Mouse (Mus musculus): Measurements from ENCODE around the gene Uqcrc1.

Gene Uqcrc1

GRCm38 (mm10) chr9:108985710-108986109 lies 49.3 kb downstream of the Uqcrc1 start, which contains the start of gene Ucn2:
Ucn2 (plus strand) TSS chr9:108986010.
- DNase-seq (ENCODE audit: low read depth, low spot score), result no peak

GRCm38 (mm10) chr9:108987704-108988350 lies 51.4 kb downstream of the Uqcrc1 start:
- DNase-seq (ENCODE audit: low read depth, low spot score), result no peak

- DNase-seq (ENCODE audit: low read depth, low spot score), result no peak
Measured at GRCm38 (mm10) chr9:108989802-108990461, 53.5 kb downstream of the Uqcrc1 start.

GRCm38 (mm10) chr9:108990462-108990820 lies 54.0 kb downstream of the Uqcrc1 start:
- DNase-seq (ENCODE audit: low read depth, low spot score), result no peak

- peak; percentile 98 for DNase-seq (ENCODE audit: low read depth, low spot score)
Measured at GRCm38 (mm10) chr9:108991428-108992084, 55.1 kb downstream of the Uqcrc1 start, which contains the start of gene Pfkfb4. Pfkfb4 (plus strand) TSS chr9:108991778.

GRCm38 (mm10) chr9:108992085-108992469 lies 55.6 kb downstream of the Uqcrc1 start:
- no peak for DNase-seq (ENCODE audit: low read depth, low spot score)

- no peak for DNase-seq (ENCODE audit: low read depth, low spot score)
Measured at GRCm38 (mm10) chr9:108992620-108993361, 56.4 kb downstream of the Uqcrc1 start.

GRCm38 (mm10) chr9:108996411-108996810 lies 60.0 kb downstream of the Uqcrc1 start:
- no peak for DNase-seq (ENCODE audit: low read depth, low spot score)

GRCm38 (mm10) chr9:108998287-108999166 lies 62.1 kb downstream of the Uqcrc1 start:
- no peak for DNase-seq (ENCODE audit: low read depth, low spot score)

GRCm38 (mm10) chr9:108999167-108999526 lies 62.7 kb downstream of the Uqcrc1 start:
- DNase-seq (ENCODE audit: low read depth, low spot score), result no peak

Data from CD4-positive, CD25-positive, alpha-beta regulatory T cell, adult 2 months (primary cell).